Mouse (Mus musculus) hindbrain, embryonic 10.5 days (tissue): ENCODE results near the gene Pgam5. TPM values are rescaled to one million over a fixed set of nuclear protein-coding genes. Genes with fewer than 3 reads are reported as not detected.

Source experiments
- DNase-seq: peaks from one replicate; pipeline ENCODE4 v3.0.0-alpha.2; 2017; ENCODE audit warnings: low spot score
- H3K27ac ChIP-seq: fragments of 300-500 bp; sonication (generic); 2 replicates; pipeline ENCODE4 v1.5.1; 2016; ENCODE audit warnings: mild to moderate bottlenecking, moderate library complexity
- H3K27me3 ChIP-seq: fragments of 300-500 bp; sonication (generic); 2 replicates; pipeline ENCODE4 v1.6.1; 2016; ENCODE audit warnings: mild to moderate bottlenecking; ENCODE audit not compliant: poor library complexity, insufficient read depth, severe bottlenecking
- H3K36me3 ChIP-seq: fragments of 300-500 bp; sonication (generic); 2 replicates; pipeline ENCODE4 v1.6.1; 2016; ENCODE audit warnings: mild to moderate bottlenecking, moderate library complexity
- H3K4me1 ChIP-seq: fragments of 300-500 bp; sonication (generic); replicated peaks from 2 replicates; pipeline ENCODE4 v1.6.1; 2016; ENCODE audit warnings: mild to moderate bottlenecking
- H3K4me3 ChIP-seq: fragments of 300-500 bp; sonication (generic); 2 replicates; pipeline ENCODE4 v1.5.1; 2016; ENCODE audit warnings: mild to moderate bottlenecking, moderate library complexity
- H3K9me3 ChIP-seq: fragments of 300-500 bp; sonication (generic); 2 replicates; pipeline ENCODE4 v1.6.1; 2016; ENCODE audit warnings: mild to moderate bottlenecking, moderate library complexity
- WGBS: fragments of 180-500 bp; shearing (Covaris S2); methylation state at CpG from one replicate; pipeline ENCODE4 v1.1.7; 2016; 5-methylcytosine and 5-hydroxymethylcytosine counted together
- polyA plus RNA-seq: library from polyadenylated mRNA; unstranded; fragments of >200 nt; fragmentation: Nextera tagmentation; extraction: Ambion mirVana; gene quantifications from 2 replicates; pipeline ENCODE4 v1.2.1, GENCODE M21; 2016

The Pgam5 gene
- polyA plus RNA-seq: 92.7 and 98.0 TPM in 2 replicates

- 1% methylated on average over 66 of the region's 66 CpGs for WGBS
- Histone ChIP-seq H3K36me3 (peaks cover 35% of the 10 kb centered on the region), H3K4me3 (peak within 1 kb of the TSS; percentile 99), H3K27me3 (no peaks in the 10 kb centered on the region), H3K27ac (peak within 1 kb of the TSS; percentile 93), H3K4me1 (peaks cover 7% of the 10 kb centered on the region), H3K9me3 (no peaks in the 10 kb centered on the region)
- DNase-seq: peak; percentile 95
These were observed at the start of gene Pgam5 for GRCm38 (mm10) chr5:110269141-110270101. Gene Pgam5 (minus strand): TSS chr5:110269913.

DNA sequence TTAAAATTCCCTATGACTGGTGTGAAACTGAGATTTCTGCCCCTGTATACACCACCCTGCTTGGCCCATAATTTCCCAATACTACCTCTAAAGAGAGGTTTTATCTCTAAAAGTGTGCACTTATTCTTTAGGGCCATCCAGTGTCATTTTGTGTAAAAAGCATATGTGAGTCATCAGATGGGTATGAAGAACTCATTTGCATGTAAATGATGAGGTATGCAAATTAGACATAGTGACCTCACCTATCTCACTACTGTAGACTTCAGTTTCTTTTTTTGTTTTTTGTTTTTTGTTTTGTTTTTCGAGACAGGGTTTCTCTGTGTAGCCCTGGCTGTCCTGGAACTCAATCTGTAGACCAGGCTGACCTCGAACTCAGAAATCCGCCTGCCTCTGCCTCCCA is 43.4 kb upstream of the Pgam5 start:
- Histone ChIP-seq H3K9me3 (no peaks in the 10 kb centered on the region), H3K4me3 (no peak overlapping the region), H3K27me3 (no peaks in the 10 kb centered on the region), H3K4me1 (no peaks in the 10 kb centered on the region), H3K36me3 (peaks cover 95% of the 10 kb centered on the region), H3K27ac (no peak overlapping the region)
- WGBS: 91% methylated on average over 3 of the region's 3 CpGs
- DNase-seq: no peak

DNA sequence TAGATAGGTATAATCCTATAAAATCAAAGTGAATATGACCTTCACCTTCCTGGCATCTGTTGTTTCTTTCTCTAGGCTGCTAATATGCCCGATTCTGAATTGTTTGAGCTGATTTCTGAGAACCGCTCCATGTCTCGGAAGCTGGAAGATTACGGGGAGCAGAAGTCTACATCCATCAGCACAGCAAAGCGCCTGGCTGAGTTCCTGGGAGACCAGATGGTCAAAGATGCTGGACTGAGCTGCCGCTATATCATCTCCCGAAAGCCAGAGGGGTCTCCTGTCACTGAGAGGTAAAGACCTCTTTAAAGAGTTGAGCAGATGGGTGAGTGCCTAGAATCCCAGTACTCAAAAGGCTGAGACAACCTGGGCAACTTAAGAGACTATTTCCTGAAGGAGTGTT is 39.1 kb upstream of the Pgam5 start:
- DNase-seq: no peak
- no peak overlapping the region for H3K4me3 ChIP-seq
- H3K36me3 ChIP-seq: peaks cover 100% of the 10 kb centered on the region
- H3K4me1 ChIP-seq: no peaks in the 10 kb centered on the region
- 97% methylated on average over 7 of the region's 7 CpGs for WGBS
- no peaks in the 10 kb centered on the region for H3K9me3 ChIP-seq
- H3K27me3 ChIP-seq: no peaks in the 10 kb centered on the region
- H3K27ac ChIP-seq: no peak overlapping the region

GRCm38 (mm10) chr5:110300591-110300990 is 30.9 kb upstream of the Pgam5 start:
- Histone ChIP-seq H3K4me1 (no peaks in the 10 kb centered on the region), H3K9me3 (no peaks in the 10 kb centered on the region), H3K4me3 (no peak overlapping the region), H3K27ac (no peak overlapping the region), H3K36me3 (peaks cover 100% of the 10 kb centered on the region), H3K27me3 (no peaks in the 10 kb centered on the region)
- WGBS: 90% methylated on average over 2 of the region's 2 CpGs
- no peak for DNase-seq

GRCm38 (mm10) chr5:110296637-110297036 is 26.9 kb upstream of the Pgam5 start:
- no peak for DNase-seq
- Histone ChIP-seq H3K36me3 (peaks cover 97% of the 10 kb centered on the region), H3K27me3 (no peaks in the 10 kb centered on the region), H3K4me3 (no peak overlapping the region), H3K9me3 (no peaks in the 10 kb centered on the region), H3K27ac (no peak overlapping the region), H3K4me1 (no peaks in the 10 kb centered on the region)
- 98% methylated on average over 1 of the region's 1 CpGs for WGBS

GRCm38 (mm10) chr5:110291649-110292048 is 21.9 kb upstream of the Pgam5 start:
- H3K27me3 ChIP-seq: no peaks in the 10 kb centered on the region
- WGBS: 100% methylated on average over 1 of the region's 1 CpGs
- peaks cover 11% of the 10 kb centered on the region for H3K4me1 ChIP-seq
- no peak overlapping the region for H3K27ac ChIP-seq
- H3K36me3 ChIP-seq: peaks cover 77% of the 10 kb centered on the region
- no peak overlapping the region for H3K4me3 ChIP-seq
- no peak for DNase-seq
- no peaks in the 10 kb centered on the region for H3K9me3 ChIP-seq

DNA sequence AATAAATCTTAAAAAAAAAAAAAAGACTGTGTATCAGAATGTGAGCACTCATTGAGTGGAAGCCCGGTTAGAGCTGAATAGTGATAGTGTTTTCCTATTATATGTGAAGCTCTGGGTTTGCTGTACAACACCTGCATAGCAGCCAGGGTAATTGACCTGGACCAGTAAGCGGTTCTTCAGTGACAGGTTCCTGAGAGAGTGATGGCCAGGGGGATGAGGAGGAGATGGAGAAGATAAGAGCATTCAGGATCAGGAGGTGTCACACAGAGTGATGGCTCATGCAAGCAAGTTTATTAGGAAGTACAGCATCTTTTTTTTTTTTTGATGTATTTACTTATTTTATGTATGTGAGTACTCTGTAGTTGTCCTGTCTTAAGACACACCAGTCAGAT is 17.4 kb upstream of the Pgam5 start:
- Histone ChIP-seq H3K27ac (no peak overlapping the region), H3K4me1 (peaks cover 22% of the 10 kb centered on the region), H3K27me3 (peaks cover 25% of the 10 kb centered on the region), H3K9me3 (no peaks in the 10 kb centered on the region), H3K4me3 (peak overlapping the region; percentile 62), H3K36me3 (peaks cover 34% of the 10 kb centered on the region)
- no peak for DNase-seq
- 85% methylated on average over 2 of the region's 2 CpGs for WGBS

- Histone ChIP-seq H3K36me3 (peaks cover 29% of the 10 kb centered on the region), H3K4me3 (peak overlapping the region; percentile 62), H3K9me3 (no peaks in the 10 kb centered on the region), H3K4me1 (peaks cover 22% of the 10 kb centered on the region), H3K27ac (peak overlapping the region; percentile 90), H3K27me3 (peaks cover 25% of the 10 kb centered on the region)
- 3% methylated on average over 31 of the region's 31 CpGs for WGBS
- no peak for DNase-seq
These were observed 16.9 kb upstream of the Pgam5 start for GRCm38 (mm10) chr5:110286446-110287083.

DNA sequence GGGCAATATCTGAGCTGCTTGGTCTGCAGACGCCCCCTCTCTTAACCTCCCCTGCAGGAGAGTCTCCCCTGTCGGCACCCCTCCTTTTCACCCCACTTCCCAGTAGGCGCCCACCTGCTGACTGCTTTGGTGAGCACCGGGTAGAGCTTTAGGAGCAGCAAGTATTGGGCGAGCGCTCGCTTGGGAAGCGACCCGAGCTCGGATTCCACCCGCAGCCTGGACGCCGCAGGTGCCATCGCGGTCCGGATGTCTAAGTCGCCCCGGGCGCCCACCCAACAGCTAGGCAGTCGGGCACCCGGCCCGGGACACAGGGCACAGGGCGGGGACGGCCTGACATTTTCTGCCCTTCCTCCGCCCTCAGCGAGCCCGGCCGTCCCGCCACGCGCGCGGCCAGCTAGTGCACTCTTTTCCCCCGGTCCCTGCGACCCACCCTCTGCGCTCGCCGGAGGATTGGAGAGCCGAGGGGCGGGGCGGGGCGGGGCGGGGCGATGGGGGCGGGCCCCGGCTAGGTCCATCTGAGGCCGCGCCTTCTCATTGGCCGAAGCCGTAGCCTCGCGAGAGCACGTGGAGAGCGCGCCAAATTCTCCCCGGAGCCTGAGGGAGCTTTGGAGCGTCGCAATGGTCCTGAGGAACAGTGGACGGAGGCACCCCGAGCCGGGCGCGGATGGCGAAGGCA is 16.2 kb upstream of the Pgam5 start, which contains the start of the genes Pxmp2 and Pole:
Pxmp2 (minus strand) TSS at position 417 of the 676 bp plus-strand sequence.
Pole (plus strand) TSS at position 537 of the 676 bp plus-strand sequence.
- peak; percentile 96 for DNase-seq
- peak within 1 kb of the TSS; percentile 62 for H3K4me3 ChIP-seq
- H3K9me3 ChIP-seq: no peaks in the 10 kb centered on the region
- peaks cover 22% of the 10 kb centered on the region for H3K4me1 ChIP-seq
- H3K27ac ChIP-seq: peak within 1 kb of the TSS; percentile 90
- H3K27me3 ChIP-seq: peaks cover 25% of the 10 kb centered on the region
- WGBS: under 1% methylated on average over 63 of the region's 64 CpGs
- peaks cover 22% of the 10 kb centered on the region for H3K36me3 ChIP-seq

GRCm38 (mm10) chr5:110285156-110285555 is 15.4 kb upstream of the Pgam5 start:
- Histone ChIP-seq H3K4me1 (peaks cover 22% of the 10 kb centered on the region), H3K4me3 (peak overlapping the region; percentile 62), H3K9me3 (no peaks in the 10 kb centered on the region), H3K27ac (no peak overlapping the region), H3K36me3 (peaks cover 15% of the 10 kb centered on the region), H3K27me3 (peaks cover 25% of the 10 kb centered on the region)
- DNase-seq: peak; percentile 10
- WGBS: 11% methylated on average over 15 of the region's 15 CpGs

- H3K27me3 ChIP-seq: peaks cover 25% of the 10 kb centered on the region
- H3K27ac ChIP-seq: no peak overlapping the region
- WGBS: 15% methylated on average over 4 of the region's 4 CpGs
- H3K4me1 ChIP-seq: peaks cover 22% of the 10 kb centered on the region
- no peaks in the 10 kb centered on the region for H3K9me3 ChIP-seq
- peak overlapping the region; percentile 62 for H3K4me3 ChIP-seq
- peaks cover 8% of the 10 kb centered on the region for H3K36me3 ChIP-seq
- peak; percentile 66 for DNase-seq
These were observed 14.8 kb upstream of the Pgam5 start for GRCm38 (mm10) chr5:110284536-110284935.

DNA sequence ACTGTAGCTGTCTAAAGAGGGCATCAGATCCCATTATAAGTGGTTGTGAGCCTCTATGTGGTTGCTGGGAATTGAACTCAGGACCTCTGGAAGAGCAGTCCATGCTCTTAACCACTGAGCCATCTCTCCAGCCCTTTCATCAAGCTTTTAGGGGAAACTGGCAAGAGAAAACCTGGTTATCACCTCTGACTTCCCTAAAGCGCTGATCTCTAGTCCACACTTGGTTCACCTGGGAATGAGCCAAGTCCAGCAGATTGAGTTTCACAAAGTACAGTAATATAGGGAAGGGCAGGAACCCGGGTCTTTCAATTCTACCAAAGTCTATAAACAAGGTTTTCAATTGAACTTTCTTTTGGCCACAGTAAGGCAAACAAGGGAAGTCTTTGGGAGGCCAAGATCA is 12.3 kb upstream of the Pgam5 start:
- no peak for DNase-seq
- Histone ChIP-seq H3K36me3 (no peaks in the 10 kb centered on the region), H3K27me3 (peaks cover 25% of the 10 kb centered on the region), H3K9me3 (no peaks in the 10 kb centered on the region), H3K27ac (no peak overlapping the region), H3K4me1 (peaks cover 15% of the 10 kb centered on the region), H3K4me3 (no peak overlapping the region)
- 85% methylated on average over 2 of the region's 2 CpGs for WGBS
